Mouse (Mus musculus) spleen, postnatal 10 days (tissue): ENCODE results near the gene Aifm3.
A peak's percentile ranks its signal among the peaks of the same experiment; 100 is the strongest.

Experiments used
- DNase-seq, 2 experiments: peaks; one replicate each; pipeline ENCODE4 v3.0.0; 2021 to 2022; ENCODE audit warnings: low spot score in 2 of 2

The Aifm3 gene

DNA sequence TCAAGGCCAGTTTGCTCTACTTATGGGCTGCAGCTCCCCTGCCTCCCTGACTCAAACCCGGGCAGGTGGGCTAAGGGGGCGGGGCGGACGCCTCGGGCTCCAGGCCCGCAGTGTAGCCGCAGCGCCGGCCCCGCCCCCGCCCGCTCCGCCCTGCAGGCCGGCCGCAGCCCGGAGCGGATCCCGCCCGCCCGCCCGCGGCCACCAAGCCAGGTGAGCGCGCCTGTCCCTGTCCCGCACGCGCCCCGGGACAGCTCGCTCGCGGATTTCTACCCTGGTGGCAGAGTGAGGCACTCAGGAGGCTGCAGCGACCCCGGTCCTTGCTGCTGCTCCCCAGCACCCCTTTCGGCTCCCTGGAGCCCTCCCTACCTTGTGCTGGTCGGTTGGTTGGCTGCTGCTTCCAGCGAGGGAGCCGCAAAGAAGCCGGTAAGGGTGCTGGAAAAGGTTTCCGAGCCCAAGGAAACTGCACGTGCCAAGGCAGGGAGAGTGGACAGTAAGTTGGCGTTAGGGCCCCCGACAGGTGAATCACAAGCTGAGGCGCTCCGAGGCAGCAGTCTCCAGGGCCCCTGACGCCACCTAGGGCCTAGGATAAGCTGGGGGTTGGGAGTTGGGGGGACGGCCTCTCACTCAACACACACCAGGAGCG, at the start of gene Aifm3:
Gene Aifm3, plus strand, starts transcription at position 143 of the 643 bp plus-strand sequence.
- peak in 1 of 2 experiments; percentile 52 for DNase-seq

DNA sequence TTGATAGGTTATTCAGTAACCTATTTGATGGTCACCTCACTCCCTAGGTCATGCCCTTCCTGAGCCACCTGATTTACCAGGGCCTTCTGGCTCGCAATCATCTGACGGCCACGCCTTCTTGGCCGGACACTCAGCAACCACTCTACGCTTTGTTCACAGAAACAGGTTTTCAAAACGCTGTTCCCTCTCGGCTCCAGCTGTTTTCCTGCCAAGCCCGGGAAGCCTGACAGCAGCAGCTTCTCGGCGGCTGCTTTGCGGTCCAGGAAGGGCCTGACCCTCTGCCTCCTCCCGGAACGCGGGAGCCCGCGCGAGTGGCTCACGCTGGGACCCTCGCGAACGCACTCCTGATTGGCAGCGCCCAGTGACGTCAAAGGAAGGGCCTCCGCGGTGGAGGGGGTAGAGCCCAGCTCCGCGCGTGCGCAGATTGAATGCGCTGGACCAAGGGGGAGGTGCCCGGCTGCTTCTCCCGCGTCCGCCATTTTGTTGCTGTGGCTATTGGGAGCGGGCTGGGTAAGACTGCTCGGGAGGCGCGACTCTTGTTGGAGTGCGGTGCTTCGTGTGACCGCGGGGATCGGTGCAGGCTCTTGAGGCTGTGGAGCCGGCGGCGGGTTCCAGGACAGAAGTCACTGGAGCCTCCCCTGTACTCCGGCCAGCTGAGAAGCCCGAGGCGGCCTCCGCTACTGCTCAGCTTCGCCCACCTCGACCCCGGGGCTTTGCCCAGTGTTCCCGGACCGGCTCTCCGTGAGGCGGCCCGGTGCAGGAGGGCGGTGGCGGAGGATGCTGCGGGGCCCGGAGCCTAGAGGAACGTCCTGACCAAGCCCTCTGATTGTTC, 37.7 kb upstream of the Aifm3 start, which contains the start of gene Crkl:
Gene Crkl, plus strand, starts transcription at position 447 of the 832 bp plus-strand sequence.
- DNase-seq = peak; percentile 94 to 97

DNA sequence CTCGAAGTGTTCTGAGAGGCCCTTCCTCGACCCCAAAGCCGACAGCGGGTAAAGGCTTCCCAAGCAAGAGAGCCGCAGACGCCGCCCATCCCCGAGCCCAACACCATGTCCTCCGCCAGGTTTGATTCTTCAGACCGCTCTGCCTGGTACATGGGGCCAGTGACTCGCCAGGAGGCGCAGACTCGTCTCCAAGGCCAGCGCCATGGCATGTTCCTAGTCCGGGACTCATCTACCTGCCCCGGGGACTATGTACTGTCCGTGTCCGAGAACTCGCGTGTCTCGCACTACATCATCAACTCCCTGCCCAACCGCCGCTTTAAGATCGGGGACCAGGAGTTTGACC, 37.1 kb upstream of the Aifm3 start:
- peak in 1 of 2 experiments; percentile 67 for DNase-seq

DNA sequence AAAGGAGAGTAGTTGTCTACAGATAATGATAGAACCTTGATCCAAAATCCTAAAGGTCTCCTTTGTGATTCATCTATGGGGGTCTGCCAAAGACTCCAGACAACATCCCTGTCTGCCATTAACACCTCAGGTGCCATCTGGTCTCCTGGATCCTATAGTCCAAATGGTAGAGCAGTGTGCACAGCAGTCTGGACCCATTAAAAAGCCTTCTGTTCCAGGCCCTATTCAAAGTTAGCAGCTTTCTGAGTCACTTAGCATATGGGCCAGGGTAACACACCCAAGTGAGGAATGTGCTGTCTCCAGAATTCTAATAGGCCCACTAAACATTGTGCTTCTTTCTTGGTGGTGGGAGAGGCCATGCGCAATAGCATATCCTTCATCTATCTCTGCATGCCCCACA, 32.5 kb upstream of the Aifm3 start:
- DNase-seq = no peak

DNA sequence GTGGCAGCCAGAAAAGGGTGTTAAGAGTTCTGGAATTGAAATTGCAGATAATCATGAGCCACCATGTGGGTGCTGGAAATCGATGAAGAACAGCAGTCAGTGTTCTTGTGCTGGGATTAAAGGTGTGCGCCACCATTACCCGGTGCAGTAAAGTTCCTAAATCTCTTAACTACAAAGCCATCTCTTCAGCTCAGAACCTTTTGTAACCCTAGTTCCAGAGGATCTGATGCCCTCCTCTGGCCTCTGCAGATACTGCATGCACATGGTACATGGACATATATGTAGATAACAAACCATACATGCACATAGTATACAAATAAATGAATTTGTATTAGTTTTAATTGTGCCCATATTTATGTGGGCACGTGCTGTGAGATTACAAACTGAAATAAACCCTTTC, 29.2 kb upstream of the Aifm3 start:
- peak; percentile 31 to 79 for DNase-seq

DNA sequence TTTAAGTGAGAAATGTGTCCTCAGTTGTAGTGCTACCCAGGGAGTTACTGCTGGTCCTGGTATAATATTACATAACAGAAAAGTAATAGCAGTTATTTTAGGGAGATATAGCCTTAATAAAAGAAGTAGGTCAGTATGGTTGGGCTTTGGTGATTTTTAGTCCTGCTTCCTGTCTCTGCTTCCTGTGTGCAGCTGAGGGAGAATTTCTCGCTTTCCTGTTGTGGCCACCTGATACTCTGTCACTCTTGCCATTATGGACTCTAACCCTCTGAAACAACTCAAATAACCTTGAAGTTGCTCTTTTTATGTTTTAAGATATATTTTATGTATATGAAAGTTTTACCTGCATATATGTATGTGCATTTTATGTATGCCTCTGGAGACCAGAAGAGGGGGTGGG, 27.8 kb upstream of the Aifm3 start:
- no peak for DNase-seq

DNA sequence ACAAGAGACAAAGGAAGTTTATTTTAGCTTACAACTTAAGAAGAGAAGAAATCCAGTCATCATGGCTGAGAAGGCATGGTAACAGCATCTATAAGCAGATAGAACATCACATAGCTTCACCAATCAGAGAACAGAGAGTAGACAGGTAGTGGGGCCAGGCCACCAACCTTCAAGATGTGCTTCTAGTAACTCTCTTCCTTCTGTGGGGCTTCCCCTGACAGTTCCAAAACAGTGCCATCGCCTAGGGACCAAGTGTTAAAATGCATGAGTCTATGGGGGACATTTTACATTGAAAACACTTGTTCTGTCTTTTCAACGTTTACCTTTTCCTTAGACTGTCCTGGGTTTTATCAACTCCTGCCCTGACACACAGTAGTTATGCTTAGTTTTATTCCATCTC, 26.2 kb upstream of the Aifm3 start:
- no peak for DNase-seq

DNA sequence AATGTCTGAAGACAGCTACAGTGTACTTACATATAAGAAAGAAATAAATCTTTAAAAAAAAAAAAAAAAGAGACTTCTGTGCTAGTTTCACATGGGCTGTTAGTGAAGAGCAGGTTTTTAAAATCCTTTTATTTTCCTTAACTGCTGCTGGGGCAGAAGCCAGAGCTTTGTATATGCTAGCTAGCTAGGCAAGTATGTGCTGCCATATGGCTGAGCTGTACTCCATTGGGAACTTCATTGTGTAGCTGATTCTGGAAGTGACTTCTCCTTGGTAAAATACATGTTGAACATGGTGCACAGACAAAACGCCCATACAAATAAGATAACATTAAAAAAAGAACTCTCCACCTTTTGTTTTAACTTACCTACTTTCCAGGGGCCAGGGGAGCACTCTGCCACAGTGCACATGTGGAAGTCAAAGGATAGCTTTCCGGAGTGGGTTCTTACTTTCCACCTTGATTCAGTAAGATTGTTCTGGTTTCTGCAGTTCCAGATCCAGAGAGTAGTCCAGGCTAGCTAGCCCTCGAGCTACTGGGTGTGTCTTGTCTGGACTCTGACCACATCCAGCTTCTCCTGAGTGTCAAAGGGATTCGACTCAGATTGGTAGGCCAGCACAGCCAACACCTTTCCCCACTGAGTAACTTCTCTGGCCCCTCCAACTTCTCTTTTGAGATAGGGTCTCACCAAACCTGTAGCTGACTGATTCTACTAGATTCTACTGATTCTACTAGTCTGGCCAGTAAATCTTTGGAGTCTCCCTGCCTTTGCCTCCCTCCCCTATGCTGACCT, 22.3 kb upstream of the Aifm3 start:
- DNase-seq = no peak

DNA sequence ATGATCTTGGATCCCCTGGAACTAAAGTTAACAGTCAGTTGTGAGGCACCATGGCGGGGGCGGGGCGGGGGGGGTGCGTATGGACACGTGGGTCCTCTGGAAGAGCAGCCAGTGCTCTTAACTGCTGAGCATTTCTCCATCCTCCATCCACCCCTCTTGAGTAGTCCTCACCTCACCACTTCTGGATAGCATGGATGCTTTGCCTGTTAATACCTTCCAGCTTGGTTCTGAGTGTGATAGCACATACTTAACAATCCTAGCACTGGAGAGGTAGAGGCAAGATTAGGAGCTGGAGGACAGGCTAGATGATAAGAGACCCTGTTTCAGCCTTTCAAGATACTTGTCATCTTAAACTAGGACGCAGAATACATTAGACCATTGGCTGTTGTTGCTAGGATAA, 16.9 kb upstream of the Aifm3 start:
- DNase-seq = no peak

DNA sequence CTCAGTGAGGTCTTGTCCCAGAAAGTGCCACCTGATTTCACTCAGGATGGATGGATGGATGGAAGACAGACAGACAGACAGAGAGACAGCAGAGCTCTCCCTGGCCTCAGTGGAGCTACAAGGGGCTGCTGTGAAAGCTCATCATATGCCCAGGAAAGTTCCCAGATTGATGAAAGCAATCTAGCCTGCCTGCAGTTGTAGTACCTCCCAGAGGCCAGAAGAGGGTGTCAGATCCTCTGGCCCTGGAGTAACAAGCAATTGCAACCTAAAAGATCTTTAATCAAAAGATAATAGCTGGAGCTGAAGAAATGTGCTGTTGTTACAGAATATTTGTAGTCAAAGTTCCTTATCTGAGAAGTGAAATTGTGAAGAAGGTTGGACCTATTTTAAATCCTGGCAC, 15.3 kb upstream of the Aifm3 start:
- peak in 1 of 2 experiments; percentile 41 for DNase-seq

DNA sequence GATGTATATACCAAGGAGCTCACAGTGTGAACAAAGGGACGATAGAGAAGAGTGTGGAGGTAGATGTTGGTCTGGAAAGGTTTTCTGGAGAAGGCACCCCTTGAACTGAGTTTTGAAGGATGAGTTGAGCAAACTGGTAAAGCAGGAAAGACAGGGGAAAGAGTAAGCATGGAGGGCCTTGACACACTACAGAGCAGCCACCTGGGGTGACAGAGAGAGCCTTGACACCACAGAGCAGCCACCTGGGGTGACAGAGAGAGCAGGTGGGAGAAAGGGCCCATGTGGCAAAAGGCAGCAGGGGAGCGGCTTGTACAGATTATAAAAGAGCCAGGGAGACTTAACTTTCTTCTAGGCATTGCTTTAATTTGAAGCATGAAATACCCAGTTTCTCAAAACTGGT, 14.7 kb upstream of the Aifm3 start:
- no peak for DNase-seq

DNA sequence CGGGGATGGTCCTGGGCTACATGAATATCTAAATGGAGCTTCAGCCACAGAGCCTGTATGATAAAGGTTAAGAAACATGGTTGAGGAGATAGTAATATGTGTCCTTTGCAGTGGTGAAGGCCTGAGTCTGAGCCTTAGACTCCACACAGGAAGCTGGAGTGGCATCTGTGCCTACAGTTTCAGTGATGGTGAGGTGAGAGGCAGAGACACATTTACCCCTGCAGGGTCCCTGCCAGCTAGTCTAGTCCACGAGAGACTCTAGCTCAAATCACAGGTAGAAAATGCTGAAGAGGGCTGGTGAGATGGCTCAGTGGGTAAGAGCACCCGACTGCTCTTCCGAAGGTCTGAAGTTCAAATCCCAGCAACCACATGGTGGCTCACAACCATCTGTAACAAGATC, 14.1 kb upstream of the Aifm3 start:
- no peak for DNase-seq

DNA sequence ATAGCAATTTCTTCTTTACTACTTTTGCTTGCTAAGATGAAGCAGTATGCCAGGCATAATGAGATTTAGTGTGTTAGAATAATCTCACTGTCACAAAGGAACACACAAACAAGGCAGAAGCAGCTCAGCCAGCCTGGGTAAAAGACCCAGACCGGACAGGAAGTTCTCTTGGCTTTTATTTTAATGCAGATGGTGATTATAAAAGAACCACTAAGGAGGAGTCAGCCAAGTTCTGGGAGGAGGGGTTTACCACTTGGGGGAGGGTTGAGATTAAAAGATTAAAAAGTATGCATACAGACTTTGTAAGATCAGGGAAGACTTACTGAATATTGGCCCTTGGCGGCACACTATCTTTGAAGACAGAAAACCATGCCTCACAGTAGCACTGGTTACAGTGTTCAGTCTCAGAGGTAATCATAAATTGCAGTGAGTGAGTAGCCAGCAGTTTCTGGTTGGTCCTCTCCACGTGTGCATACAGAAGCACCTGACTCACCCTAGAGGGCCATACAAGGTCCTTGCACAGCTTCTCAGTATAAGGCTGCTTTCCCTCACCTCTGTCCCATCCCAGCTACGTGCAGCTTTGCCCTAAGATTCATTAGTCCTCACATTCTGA, 11.0 kb upstream of the Aifm3 start:
- DNase-seq = no peak

DNA sequence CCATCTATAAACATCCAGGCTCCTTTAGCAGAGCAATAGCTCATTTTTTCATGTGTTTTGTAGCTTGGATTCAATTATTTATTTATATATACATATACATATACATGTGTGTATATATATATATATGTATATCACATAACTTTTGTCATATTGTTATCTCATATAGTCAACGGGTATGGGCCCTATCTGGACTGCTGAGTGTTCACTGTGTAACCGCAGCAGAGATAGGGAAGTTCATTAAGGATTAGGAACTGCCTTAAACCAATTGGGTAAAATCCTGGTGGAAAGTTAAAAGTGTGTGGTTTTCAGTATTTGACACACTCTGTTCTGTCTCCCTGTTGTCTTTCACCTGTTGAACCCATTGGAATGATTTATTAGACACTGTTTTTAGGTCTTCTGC, 7.9 kb upstream of the Aifm3 start:
- no peak for DNase-seq

DNA sequence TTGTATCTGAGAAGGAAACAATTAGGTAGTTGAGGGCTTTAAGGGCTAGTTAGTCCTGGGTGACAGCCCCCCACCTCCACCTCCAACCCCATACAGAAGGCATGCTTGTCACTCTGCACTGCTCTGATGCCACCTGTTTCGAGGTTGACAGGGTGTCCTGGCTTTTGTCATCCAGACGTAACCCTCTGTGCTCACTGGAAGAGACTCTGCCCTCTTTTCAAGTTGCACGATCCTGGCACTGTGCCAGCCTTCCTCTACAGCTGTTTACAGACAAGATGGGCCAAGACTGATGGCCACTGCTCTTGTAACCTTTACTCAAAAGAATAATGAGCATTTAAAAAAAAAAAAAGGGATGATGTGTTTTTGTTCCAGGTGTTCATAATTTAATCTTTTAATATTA, 2.9 kb upstream of the Aifm3 start:
- DNase-seq = peak in 1 of 2 experiments; percentile 49

DNA sequence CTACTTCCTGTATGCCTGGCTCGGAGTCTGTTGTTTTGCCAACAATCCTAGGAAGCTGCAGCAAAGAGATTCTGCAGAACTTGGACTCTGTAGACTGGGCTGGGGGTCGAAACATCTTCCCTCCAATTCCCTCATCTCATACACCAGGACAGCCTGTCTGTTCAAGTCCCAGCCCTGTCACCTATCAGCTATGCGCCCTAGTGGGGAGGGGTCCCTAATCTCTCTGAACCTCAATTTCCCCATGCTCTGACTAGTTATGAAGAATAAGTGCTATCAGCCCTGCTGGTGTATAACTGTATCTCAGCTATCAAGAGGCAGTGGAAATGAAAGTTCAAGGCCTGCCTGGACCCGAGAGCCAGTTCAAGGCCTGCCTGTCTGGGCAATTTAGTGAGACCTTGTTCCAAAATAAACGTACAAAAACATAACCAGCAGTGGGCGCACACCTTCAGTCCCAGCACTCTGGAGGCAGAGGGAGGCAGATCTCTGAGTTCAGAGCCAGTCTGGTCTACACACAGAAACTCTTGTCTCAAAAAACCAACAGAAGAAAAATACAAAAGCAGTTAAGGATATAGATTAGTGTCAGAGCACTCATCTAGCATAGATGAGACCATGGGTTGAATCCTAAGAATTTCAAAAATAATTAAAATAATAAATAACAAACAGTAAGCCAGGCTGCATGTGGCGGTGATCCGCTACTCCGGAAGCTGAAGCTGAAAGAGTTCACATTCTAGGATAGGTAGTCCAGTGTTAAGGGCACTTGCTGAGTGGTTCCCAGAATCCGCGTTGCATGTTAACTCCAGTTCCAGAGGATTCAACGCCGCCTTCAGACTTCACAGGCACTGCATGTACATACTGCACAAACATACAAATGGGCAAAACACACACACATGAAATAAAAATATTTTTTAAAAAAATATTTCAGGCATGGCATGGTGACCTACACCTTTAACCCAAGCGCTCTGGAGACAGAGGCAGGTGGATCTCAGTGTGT, 638 bp upstream of the Aifm3 start:
- DNase-seq = peak in 1 of 2 experiments; percentile 54

DNA sequence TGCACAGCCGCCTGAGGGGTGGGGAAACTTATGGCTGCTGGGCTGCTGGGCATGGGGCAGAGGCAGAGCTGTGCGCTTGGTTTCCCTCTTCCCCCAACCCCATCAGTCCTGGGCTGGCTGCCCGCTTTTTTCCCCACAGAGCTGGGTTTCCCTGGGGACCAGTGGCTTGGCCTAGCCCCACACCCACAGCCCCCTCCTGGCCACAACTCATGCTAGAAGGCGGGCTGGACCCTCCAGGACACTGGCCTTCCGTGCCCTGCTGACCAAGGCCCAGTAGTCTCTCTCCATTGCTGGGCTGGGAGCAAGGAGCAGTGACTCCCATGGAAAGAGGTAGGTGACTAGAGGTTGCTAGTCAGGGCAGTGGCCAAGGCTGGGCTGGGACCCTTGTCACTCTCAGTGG, 1.7 kb downstream of the Aifm3 start:
- no peak for DNase-seq

DNA sequence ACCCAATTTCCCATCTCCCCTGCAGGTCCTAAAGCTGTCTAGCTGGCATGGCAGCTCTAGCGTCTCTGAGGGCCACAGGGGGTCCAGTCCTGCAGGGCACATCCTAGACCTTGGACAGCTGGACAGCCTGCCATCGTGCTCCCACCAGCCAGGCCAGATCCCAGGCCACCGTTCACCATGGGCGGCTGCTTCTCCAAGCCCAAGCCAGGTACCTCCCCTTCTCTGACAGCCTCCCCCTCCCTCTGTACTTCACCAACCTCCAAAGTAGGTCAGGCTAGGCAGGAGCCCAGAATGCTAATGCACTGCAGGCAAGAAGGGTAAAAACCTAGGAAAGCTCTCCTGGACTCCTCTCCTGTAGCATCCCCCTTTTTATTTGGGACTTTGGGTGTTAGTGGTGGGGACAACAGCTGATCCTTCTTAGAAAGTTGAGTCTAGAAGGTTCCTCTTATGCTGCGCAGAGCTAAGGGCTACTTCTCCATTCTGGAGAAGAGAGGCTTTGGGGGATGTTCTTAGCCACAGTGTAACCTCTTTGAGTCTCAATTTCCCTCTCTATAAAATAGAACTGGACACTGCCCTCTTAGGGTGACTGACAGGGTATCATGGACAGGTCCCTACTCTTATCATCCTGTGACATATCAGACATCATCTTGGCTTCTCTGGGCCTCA, 2.6 kb downstream of the Aifm3 start:
- DNase-seq = no peak

DNA sequence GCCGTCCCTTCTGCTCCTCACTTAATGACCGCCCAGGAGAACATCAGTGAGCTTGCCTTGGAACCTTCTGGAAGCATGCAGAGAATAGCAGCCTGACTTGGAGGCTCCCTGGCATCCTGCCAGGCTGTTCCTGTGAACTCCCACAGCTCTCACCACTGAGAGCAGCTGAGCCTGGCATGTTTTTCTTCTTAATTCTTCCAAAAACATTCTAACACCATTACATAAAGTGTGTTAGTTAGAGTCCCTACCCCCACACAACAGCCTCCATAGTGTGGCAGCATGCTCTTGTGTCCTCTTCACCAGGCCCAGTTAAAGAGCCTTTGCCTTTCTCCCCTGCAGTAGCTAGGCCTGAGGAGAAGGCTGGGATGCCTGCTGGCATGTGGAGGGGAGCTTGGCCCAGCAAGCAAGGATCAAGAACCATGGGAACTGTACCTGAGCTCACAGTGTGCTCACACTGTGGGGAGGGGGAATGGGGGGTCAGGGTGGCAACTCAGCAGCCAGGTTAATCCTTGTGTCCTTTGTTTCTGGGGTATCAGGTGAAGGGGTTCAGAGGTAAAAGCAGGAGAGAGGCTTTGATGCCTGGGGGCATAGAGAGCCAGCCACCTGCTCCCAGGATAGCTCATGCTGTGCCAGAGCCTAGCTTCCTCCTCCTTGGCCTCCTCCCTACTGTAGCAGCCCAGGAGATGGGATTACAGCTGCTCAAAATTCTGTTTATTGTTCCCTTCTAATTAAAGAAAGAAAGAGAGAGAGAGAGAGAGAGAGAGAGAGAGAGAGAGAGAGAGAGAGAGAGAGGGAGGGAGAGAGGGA, 7.3 kb downstream of the Aifm3 start:
- DNase-seq = peak in 1 of 2 experiments; percentile 51
